Mouse (Mus musculus) adrenal gland, postnatal 4 days (tissue): ENCODE measurements at regions not wholly inside any gene's neighbourhood (a gene's known extent, or its start where the extent isn't known, plus 50 kb on each side); places are given as distances from the start of the nearest gene placed in this dataset.

ENCODE experiments used
- DNase-seq, 2 experiments: peaks; one replicate each; pipeline ENCODE4 v3.0.0; 2021 to 2022; ENCODE audit warnings: low spot score in 2 of 2, mixed read lengths in 2 of 2

- DNase-seq: no peak
Observed at GRCm38 (mm10) chr4:142776711-142777411, 435.9 kb downstream of the Prdm2 start.

GRCm38 (mm10) chr4:142775023-142775422, 437.8 kb downstream of the Prdm2 start:
- no peak for DNase-seq

- DNase-seq: no peak
Observed at GRCm38 (mm10) chr4:142773651-142774151, 439.1 kb downstream of the Prdm2 start.

- DNase-seq: no peak
Observed at GRCm38 (mm10) chr4:142772751-142773455, 439.9 kb downstream of the Prdm2 start.

GRCm38 (mm10) chr4:142771520-142772150, 441.2 kb downstream of the Prdm2 start:
- no peak for DNase-seq

GRCm38 (mm10) chr4:142770177-142770576, 442.6 kb downstream of the Prdm2 start:
- DNase-seq: no peak

GRCm38 (mm10) chr4:142767665-142768064, 445.1 kb downstream of the Prdm2 start:
- no peak for DNase-seq

DNA sequence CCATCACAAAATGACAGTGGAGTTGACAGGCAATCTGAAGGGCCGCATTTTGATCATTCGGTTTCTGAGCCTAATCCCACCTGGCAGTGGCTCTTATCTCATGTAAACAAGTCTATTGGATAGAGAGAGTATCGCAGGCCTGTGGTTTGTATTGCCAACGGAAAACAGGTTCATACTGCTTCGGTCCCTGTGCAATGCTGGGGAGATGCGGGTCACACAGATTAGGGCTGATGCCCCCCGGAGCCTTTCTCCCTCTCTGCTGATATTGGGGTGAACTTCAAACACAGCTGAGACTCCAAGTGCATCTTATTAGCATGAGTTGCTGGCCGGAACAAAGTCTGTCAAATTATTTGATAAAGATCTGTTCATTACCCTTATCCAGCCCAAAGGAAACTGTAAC, 451.2 kb downstream of the Prdm2 start:
- DNase-seq: no peak

- no peak for DNase-seq
Observed at GRCm38 (mm10) chr4:142758102-142758501, 454.7 kb downstream of the Prdm2 start.

GRCm38 (mm10) chr4:142756332-142756731, 456.5 kb downstream of the Prdm2 start:
- DNase-seq: no peak

DNA sequence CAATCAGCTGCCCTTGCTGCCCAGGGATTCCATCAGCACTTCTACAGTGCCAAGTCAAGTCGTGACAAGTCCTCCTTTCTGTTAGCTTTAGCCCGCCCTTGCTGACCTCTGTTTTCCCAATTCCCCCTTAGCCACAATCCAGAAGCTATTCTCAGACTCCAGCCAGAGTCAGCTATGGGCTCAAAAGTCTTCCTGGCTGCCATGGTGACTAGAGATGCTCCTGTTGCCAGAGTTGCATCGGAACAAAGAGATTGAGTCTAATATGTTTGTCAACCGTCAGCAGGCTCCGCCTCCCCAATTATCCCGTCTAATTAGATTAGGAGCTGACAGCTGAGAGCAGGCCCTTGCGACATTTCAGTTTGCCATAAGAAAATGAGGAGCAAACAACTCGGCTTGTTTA, 462.9 kb downstream of the Prdm2 start:
- DNase-seq: no peak

GRCm38 (mm10) chr4:142723554-142723907, 484.3 kb upstream of the Kazn start:
- DNase-seq: no peak

DNA sequence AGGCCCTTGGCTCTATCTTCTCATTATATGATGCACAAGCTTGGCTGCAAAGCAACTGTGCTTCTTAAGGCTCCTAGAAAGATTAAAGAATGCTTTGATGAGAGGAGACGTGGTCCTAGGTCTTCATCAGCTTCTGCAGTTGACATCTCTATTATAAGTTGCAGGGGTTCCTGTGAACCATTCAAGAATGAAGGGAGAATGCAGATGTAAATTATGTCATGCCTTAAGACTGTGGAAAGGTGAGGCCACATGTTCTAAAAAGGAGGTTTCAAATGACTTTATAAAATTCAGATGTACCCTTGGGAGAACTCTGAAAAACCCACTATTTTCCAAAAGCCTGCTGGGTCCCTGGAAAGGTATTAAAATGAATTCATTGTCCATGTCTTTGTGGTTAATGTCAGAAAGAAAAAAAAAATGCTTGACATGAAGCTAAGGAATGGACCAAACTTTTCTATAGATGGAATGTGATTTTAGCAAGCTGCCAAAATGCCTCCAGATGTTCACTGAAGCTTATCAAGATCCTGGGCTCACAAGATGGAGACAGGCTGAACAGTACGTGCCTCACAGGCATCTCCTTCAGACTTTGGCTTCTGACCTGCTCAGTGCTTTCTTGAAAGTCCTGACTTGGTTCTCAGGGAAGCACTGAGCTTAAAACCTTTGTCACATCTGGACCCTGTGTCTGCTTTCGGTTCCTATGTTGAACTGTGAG, 483.8 kb upstream of the Kazn start:
- no peak for DNase-seq

GRCm38 (mm10) chr4:142701606-142702005, 462.4 kb upstream of the Kazn start:
- no peak for DNase-seq

DNA sequence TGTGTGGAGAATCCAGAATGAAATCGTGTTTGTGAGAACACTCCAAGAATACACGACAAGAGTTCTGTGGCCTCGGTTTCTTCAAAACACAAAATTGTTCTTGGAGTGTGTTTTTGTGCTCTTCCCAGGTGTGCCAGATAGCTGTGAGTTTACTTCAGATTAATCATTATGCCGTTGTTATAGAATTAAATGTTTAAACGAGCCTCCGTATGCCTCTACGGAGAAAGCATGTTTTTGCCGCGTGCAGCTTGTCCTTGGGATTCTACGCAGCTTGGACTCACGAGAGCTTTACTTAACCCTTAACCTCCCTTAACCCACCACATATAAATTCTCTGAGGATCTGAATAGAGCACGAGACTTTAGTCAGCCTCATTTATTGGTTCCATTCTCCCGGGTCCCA, 455.7 kb upstream of the Kazn start:
- DNase-seq: no peak

DNA sequence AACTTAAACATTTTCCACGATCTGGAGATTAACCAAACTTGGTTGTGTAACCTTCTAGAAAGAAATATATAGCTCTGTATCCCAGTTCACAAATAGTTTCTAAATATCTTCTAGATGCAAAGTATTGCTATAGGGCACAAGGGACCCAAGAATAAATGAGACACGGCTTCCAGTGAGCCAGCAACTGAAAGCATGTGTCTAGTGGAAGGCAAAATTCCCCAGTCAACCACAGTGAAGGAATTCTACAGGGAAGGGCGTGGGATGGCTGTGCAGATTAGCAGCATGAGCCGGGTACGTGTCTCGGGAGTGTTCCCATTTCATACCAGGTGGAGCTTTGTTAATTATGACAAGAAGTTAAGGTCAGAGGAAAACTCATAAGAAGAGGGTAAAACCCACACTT, 449.0 kb upstream of the Kazn start:
- no peak for DNase-seq

GRCm38 (mm10) chr4:142677426-142677825, 438.2 kb upstream of the Kazn start:
- no peak for DNase-seq

GRCm38 (mm10) chr4:142674641-142675465, 435.7 kb upstream of the Kazn start:
- no peak for DNase-seq

DNA sequence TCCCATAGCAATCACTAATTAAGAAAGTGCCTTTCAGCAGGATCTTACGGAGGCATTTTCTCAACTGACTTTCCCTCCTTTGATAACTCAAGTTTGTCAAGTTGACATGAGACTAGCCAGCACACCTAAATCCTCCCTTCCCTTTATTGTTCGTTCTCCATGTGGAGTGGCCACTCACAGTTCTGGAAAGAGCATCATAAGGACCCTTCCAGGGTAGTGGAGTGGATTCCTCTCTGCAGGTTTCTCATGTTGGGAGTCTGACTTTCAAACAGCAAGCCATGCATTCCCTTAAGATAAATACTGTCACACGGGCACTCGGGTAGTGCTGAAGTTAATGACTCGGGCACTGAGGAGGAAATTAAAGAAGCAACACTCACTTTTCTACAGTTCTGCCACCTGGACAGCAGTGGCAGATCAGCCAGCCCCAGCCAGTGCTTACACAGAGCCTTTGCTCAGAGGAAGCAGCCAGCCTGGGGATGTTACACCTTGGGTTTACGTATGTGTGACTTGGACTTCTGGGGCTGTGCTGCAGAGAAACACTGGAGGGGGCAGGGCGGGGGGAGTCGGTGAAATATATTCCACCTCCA, 432.8 kb upstream of the Kazn start:
- no peak for DNase-seq

GRCm38 (mm10) chr4:142664781-142665180, 425.6 kb upstream of the Kazn start:
- no peak for DNase-seq
